Mouse (Mus musculus) heart, embryonic 15.5 days (tissue): ENCODE data around the gene Dad1. TPM values are rescaled to one million over a fixed set of nuclear protein-coding genes. Genes with fewer than 3 reads are reported as not detected.
A peak's percentile ranks its signal among the peaks of the same experiment; 100 is the strongest.

ENCODE experiments used
- ATAC-seq: fragments of 200-750 bp; cut with Nextera tagmentation; replicated peaks from 2 replicates; pipeline ENCODE4 v1.8.0; 2017; ENCODE audit warnings: low read depth, moderate TSS enrichment; ENCODE audit not compliant: insufficient number of reproducible peaks, insufficient read depth, low FRiP score
- H3K27ac ChIP-seq: fragments of 300-500 bp; sonication (generic); 2 replicates; pipeline ENCODE4 v1.5.1; 2015; ENCODE audit warnings: mild to moderate bottlenecking, inconsistent platforms
- H3K27me3 ChIP-seq: fragments of 300-500 bp; sonication (generic); 2 replicates; pipeline ENCODE4 v1.6.1; 2015; ENCODE audit warnings: inconsistent platforms
- H3K36me3 ChIP-seq: fragments of 300-500 bp; sonication (generic); 2 replicates; pipeline ENCODE4 v1.6.1; 2015; ENCODE audit warnings: mild to moderate bottlenecking, inconsistent platforms
- H3K4me1 ChIP-seq: fragments of 300-500 bp; sonication (generic); replicated peaks from 2 replicates; pipeline ENCODE4 v1.6.1; 2015; ENCODE audit warnings: inconsistent platforms
- H3K4me2 ChIP-seq: fragments of 300-500 bp; sonication (generic); 2 replicates; pipeline ENCODE4 v1.6.1; 2015; ENCODE audit warnings: inconsistent platforms, mild to moderate bottlenecking, moderate library complexity
- H3K4me3 ChIP-seq: fragments of 300-500 bp; sonication (generic); 2 replicates; pipeline ENCODE4 v1.5.1; 2015; ENCODE audit warnings: mild to moderate bottlenecking, inconsistent platforms
- H3K9ac ChIP-seq: fragments of 300-500 bp; sonication (generic); 2 replicates; pipeline ENCODE4 v1.6.1; 2015; ENCODE audit warnings: mild to moderate bottlenecking, inconsistent platforms
- H3K9me3 ChIP-seq: fragments of 300-500 bp; sonication (generic); replicated peaks from 2 replicates; pipeline ENCODE4 v1.6.1; 2016; ENCODE audit warnings: inconsistent platforms
- WGBS: fragments of 180-500 bp; shearing (Covaris S2); methylation state at CpG from one replicate; pipeline ENCODE4 v1.1.7; 2015; ENCODE audit warnings: mixed read lengths; 5-methylcytosine and 5-hydroxymethylcytosine counted together
- polyA plus RNA-seq: library from polyadenylated mRNA; unstranded; fragments of >200 nt; fragmentation: Nextera tagmentation; extraction: Ambion mirVana; gene quantifications from 2 replicates; pipeline ENCODE4 v1.2.1, GENCODE M21; 2015

The Dad1 gene
- polyA plus RNA-seq, 1 experiment from 2014 or later: 362 TPM

DNA sequence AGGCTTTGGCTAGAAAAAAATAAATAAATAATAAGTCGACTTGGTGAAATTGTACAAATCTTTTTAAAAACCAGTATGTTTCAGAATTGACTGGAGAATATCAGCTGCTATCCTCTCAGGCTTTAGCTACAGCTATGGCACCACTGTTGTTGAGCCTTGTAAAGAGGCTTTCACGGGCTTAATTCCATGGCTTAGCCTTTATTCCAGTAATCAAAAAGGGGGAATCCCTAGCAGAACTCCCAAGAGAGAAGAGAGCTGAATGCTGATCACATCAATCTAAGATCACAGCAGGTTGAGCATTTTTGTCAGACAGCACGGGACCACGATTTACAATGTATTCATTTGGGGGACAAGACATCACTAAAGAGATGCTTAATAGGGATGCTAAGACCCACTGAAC lies 49.1 kb downstream of the Dad1 start:
- Histone ChIP-seq H3K27ac (no peak overlapping the region), H3K9ac (no peak overlapping the region), H3K36me3 (no peaks in the 10 kb centered on the region), H3K27me3 (no peaks in the 10 kb centered on the region), H3K9me3 (no peaks in the 10 kb centered on the region), H3K4me1 (peaks cover 18% of the 10 kb centered on the region), H3K4me2 (no peak overlapping the region), H3K4me3 (no peak overlapping the region)
- 74% methylated on average over 4 of the region's 4 CpGs for WGBS
- ATAC-seq: no peak

DNA sequence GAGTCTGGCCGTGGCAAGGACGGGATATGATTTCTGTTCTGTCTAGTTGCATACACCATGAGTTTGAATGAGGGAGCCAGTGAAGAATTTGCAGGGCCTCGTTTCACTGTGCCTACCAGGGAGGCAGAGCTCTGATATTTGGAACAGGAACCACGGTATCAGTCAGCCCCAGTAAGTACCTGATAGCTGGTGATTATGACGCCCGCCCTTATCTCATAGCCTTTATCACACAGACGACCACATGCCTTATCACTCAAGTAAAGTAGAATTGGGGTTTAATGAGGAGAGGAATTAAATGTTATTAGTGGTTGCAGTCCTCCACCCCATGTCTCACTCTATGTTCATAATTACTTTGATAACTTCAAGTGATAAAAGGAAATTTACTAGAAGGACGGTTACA lies 49.6 kb downstream of the Dad1 start:
- H3K27ac ChIP-seq: no peak overlapping the region

DNA sequence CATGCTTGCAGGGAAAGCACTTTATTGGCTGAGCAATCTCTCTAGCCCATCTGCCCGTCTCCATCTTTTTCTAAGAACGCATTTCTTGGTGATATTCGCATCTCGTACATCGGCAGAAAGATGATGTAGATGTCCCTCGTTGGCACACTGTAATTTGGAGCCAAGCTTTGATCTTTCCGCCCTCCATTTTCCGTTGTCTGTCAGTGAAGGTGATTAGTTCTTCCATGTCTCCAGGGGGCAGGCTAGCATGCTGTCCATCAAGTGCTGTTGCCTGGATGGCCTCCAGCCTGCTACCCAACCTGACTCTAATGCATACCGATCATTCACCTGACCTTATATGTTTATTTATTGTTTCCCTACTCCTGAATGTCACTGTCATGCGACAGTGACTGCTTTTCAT lies 50.1 kb downstream of the Dad1 start:
- no peaks in the 10 kb centered on the region for H3K9me3 ChIP-seq
- H3K36me3 ChIP-seq: no peaks in the 10 kb centered on the region
- peaks cover 18% of the 10 kb centered on the region for H3K4me1 ChIP-seq
- no peak overlapping the region for H3K4me3 ChIP-seq
- WGBS: 88% methylated on average over 10 of the region's 10 CpGs
- H3K9ac ChIP-seq: no peak overlapping the region
- H3K4me2 ChIP-seq: no peak overlapping the region
- ATAC-seq: no peak
- no peak overlapping the region for H3K27ac ChIP-seq
- H3K27me3 ChIP-seq: no peaks in the 10 kb centered on the region

More for the DNA sequence above, 49.6 kb downstream of the Dad1 start:
- H3K9ac ChIP-seq: no peak overlapping the region
- H3K4me3 ChIP-seq: no peak overlapping the region
- H3K4me1 ChIP-seq: peaks cover 18% of the 10 kb centered on the region
- ATAC-seq: no peak
- H3K9me3 ChIP-seq: no peaks in the 10 kb centered on the region
- no peaks in the 10 kb centered on the region for H3K27me3 ChIP-seq
- WGBS: 32% methylated on average over 8 of the region's 8 CpGs
- H3K4me2 ChIP-seq: no peak overlapping the region
- no peaks in the 10 kb centered on the region for H3K36me3 ChIP-seq

DNA sequence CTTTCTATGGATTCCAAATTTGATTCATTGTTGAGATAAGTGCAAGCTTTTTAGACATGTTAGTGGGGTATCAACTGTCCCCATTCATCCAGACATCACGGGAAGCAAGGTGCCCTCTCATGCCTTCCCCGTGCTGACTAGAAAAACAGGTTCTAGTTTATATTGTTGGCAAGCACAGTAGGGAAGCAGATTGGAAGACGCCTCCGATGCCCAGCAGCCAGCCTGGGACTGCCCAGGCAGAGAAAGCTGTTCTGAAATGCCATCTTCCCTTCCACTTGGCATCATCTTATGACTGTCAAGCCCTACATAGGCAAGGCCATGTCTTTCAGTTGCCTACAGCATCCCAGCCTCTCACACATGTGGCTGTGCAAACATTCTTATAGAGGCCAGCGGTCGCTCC lies 50.7 kb downstream of the Dad1 start:
- no peak overlapping the region for H3K4me3 ChIP-seq
- H3K4me1 ChIP-seq: peaks cover 18% of the 10 kb centered on the region
- H3K4me2 ChIP-seq: no peak overlapping the region
- H3K27ac ChIP-seq: no peak overlapping the region
- H3K36me3 ChIP-seq: no peaks in the 10 kb centered on the region
- no peaks in the 10 kb centered on the region for H3K9me3 ChIP-seq
- no peak overlapping the region for H3K9ac ChIP-seq
- H3K27me3 ChIP-seq: no peaks in the 10 kb centered on the region
- WGBS: 91% methylated on average over 6 of the region's 6 CpGs
- ATAC-seq: no peak

DNA sequence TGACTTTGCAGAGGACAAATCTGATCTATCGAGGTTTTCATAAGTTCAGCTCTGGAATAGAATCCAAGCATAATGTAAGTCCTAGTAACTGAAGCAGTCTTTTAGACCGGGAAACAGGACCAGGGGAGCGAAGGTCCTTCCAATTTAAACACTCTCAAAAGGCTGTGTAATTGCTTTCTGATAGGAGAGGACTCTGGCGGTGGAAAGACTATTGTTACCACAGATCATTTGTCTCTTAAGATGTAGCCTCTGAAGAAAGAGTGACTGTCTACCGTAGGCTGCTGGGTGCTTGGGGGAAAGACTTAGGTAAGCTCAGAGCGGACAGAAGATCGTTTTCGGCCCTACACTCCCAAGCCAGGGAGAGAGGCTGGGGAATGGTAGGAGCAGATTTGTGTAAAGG lies 53.5 kb downstream of the Dad1 start:
- Histone ChIP-seq H3K9ac (no peak overlapping the region), H3K36me3 (no peaks in the 10 kb centered on the region), H3K4me1 (peaks cover 17% of the 10 kb centered on the region), H3K9me3 (no peaks in the 10 kb centered on the region), H3K27me3 (no peaks in the 10 kb centered on the region), H3K27ac (no peak overlapping the region), H3K4me3 (no peak overlapping the region), H3K4me2 (no peak overlapping the region)
- no peak for ATAC-seq
- WGBS: 68% methylated on average over 8 of the region's 8 CpGs

GRCm38 (mm10) chr14:54199662-54200061 lies 54.2 kb downstream of the Dad1 start:
- Histone ChIP-seq H3K4me1 (peaks cover 20% of the 10 kb centered on the region), H3K9me3 (no peaks in the 10 kb centered on the region), H3K36me3 (no peaks in the 10 kb centered on the region), H3K27ac (no peak overlapping the region), H3K9ac (no peak overlapping the region), H3K4me3 (no peak overlapping the region), H3K27me3 (no peaks in the 10 kb centered on the region), H3K4me2 (no peak overlapping the region)
- no peak for ATAC-seq
- WGBS: 81% methylated on average over 8 of the region's 8 CpGs

- no peak overlapping the region for H3K27ac ChIP-seq
- H3K27me3 ChIP-seq: no peaks in the 10 kb centered on the region
- H3K4me1 ChIP-seq: peaks cover 20% of the 10 kb centered on the region
- H3K36me3 ChIP-seq: no peaks in the 10 kb centered on the region
- no peak for ATAC-seq
- H3K4me3 ChIP-seq: no peak overlapping the region
- H3K9ac ChIP-seq: no peak overlapping the region
- WGBS: 45% methylated on average over 3 of the region's 3 CpGs
- H3K4me2 ChIP-seq: no peak overlapping the region
- no peaks in the 10 kb centered on the region for H3K9me3 ChIP-seq
Measured at GRCm38 (mm10) chr14:54197740-54198139, 56.2 kb downstream of the Dad1 start.

- Histone ChIP-seq H3K4me1 (peaks cover 27% of the 10 kb centered on the region), H3K9ac (no peak overlapping the region), H3K27me3 (no peaks in the 10 kb centered on the region), H3K9me3 (no peaks in the 10 kb centered on the region), H3K4me2 (no peak overlapping the region), H3K27ac (peak overlapping the region; percentile 12; the same call in 1 of the 2 replicates), H3K4me3 (no peak overlapping the region), H3K36me3 (no peaks in the 10 kb centered on the region)
- 68% methylated on average over 6 of the region's 6 CpGs for WGBS
- 0 out of 2 replicates have a peak, but pooled peaks have one; percentile 24 for ATAC-seq
Measured at GRCm38 (mm10) chr14:54195838-54196423, 58.0 kb downstream of the Dad1 start.

DNA sequence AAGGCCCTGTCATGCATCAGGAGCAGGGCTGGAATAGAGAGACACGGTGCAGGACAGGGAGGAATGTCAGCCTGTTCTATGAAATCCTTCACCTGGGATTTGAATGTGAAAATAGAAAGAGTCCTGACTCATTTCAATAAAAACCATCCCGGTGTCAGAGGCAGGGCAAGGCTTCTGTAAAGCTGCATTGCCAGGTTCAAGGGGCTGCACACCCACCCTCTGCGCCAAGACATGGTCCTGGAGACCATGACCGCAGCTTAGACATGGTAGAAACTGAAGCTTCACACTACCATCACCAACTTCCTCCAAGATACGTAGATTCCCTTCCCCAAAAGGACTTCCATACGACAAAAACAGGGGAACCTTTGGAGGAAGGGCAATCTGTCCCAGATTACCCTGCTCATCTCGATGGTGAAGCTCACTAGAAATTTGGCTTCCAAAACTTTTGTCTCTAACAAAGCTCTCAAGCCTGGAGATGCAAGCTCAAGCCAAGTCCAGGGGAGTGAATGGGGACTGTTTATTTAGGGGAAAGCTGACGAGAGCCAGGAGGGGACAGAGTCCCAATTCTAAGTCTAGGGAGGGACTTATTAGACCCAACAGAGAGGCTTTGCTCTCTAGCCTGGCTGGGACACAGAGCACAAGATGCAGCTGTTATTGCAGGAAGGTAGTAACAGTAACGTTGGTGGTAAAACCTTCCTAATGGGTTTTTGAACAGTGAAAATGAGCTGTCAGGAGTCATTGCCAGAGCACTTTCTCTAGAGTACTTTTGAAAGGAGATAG lies 60.4 kb downstream of the Dad1 start:
- Histone ChIP-seq H3K27me3 (no peaks in the 10 kb centered on the region), H3K36me3 (no peaks in the 10 kb centered on the region), H3K9me3 (no peaks in the 10 kb centered on the region), H3K4me3 (no peak overlapping the region), H3K4me1 (peaks cover 45% of the 10 kb centered on the region), H3K9ac (no peak overlapping the region), H3K27ac (peak overlapping the region; percentile 25; the same call in 1 of the 2 replicates), H3K4me2 (no peak overlapping the region)
- ATAC-seq: no peak
- WGBS: 67% methylated on average over 9 of the region's 9 CpGs

DNA sequence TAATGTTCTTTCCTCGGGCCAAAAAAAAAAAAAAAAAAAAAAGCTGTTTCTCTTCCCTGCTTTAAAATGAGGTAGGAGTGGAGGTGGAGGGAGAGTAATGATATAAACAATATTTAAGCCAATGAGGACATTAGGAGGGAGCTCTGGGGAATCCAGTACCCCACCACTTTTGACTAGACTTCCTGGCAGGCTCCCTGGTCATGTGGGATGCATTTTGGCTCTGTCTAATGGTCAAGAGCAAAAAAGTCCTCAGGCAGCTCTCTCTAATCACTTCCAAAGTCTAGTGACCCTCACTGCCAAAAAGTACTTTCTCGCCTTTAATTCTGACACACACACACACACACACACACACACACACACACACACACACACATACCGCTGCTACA lies 61.4 kb downstream of the Dad1 start:
- 0 out of 2 replicates have a peak, but pooled peaks have one; percentile 19 for ATAC-seq
- 0 out of 2 replicates have a peak overlapping the region, but pooled peaks have one; percentile 25 for H3K27ac ChIP-seq
- 62% methylated on average over 3 of the region's 3 CpGs for WGBS

GRCm38 (mm10) chr14:54191594-54192461 lies 62.1 kb downstream of the Dad1 start:
- ATAC-seq: no peak
- no peak overlapping the region for H3K4me2 ChIP-seq

More for the DNA sequence above, 61.4 kb downstream of the Dad1 start:
- Histone ChIP-seq H3K4me1 (peaks cover 41% of the 10 kb centered on the region), H3K4me3 (no peak overlapping the region), H3K9ac (no peak overlapping the region), H3K9me3 (no peaks in the 10 kb centered on the region), H3K4me2 (no peak overlapping the region), H3K27me3 (no peaks in the 10 kb centered on the region), H3K36me3 (no peaks in the 10 kb centered on the region)

More at GRCm38 (mm10) chr14:54191594-54192461, 62.1 kb downstream of the Dad1 start:
- Histone ChIP-seq H3K27ac (peak overlapping the region; percentile 80), H3K36me3 (no peaks in the 10 kb centered on the region), H3K9me3 (no peaks in the 10 kb centered on the region), H3K27me3 (no peaks in the 10 kb centered on the region), H3K4me1 (peaks cover 37% of the 10 kb centered on the region), H3K9ac (no peak overlapping the region), H3K4me3 (no peak overlapping the region)
- WGBS: 64% methylated on average over 18 of the region's 18 CpGs
